Mouse (Mus musculus) kidney, adult 2 months (tissue): ENCODE data around the gene Bckdk.

Experiments
- CTCF ChIP-seq: fragments of 200-500 bp; conservative IDR thresholded peaks from 2 replicates; pipeline ENCODE4 v1.5.1; 2011; ENCODE audit warnings: low read depth, mild to moderate bottlenecking, control low read depth, low read length, moderate library complexity, mixed read lengths; ENCODE audit not compliant: insufficient read depth, insufficient read length
- POLR2A ChIP-seq: fragments of 200-500 bp; IDR thresholded peaks from one replicate; pipeline ENCODE4 v1.6.1; 2011; ENCODE audit warnings: low read depth, low read length, control low read depth

- TF ChIP-seq CTCF, result no peak
- no peak for TF ChIP-seq POLR2A
Observed at GRCm38 (mm10) chr7:127903971-127904796, at the start of gene Bckdk.
